Mouse (Mus musculus) forebrain, postnatal 0 days (tissue): ENCODE data around the gene Rab10. TPM values are rescaled to one million over a fixed set of nuclear protein-coding genes. Genes with fewer than 3 reads are reported as not detected.

ENCODE experiments used
- ATAC-seq: fragments of 200-750 bp; cut with Nextera tagmentation; 2 replicates; pipeline ENCODE4 v1.8.0; 2017; ENCODE audit warnings: mild to moderate bottlenecking, moderate library complexity
- DNase-seq: peaks from one replicate; pipeline ENCODE4 v3.0.0-alpha.2; 2015
- H3K27ac ChIP-seq: fragments of 300-500 bp; sonication (generic); 2 replicates; pipeline ENCODE4 v1.5.1; 2014; ENCODE audit warnings: low read depth, mild to moderate bottlenecking, antibody characterized with exemption, low read length, moderate library complexity, mixed read lengths
- H3K27me3 ChIP-seq: fragments of 300-500 bp; sonication (generic); 2 replicates; pipeline ENCODE4 v1.6.1; 2014; ENCODE audit warnings: mild to moderate bottlenecking, low read length, mixed read lengths; ENCODE audit not compliant: insufficient read depth
- H3K36me3 ChIP-seq: fragments of 300-500 bp; sonication (generic); 2 replicates; pipeline ENCODE4 v1.6.1; 2014; ENCODE audit warnings: mild to moderate bottlenecking, moderate library complexity; ENCODE audit not compliant: insufficient read depth
- H3K4me1 ChIP-seq: fragments of 300-500 bp; sonication (generic); 2 replicates; pipeline ENCODE4 v1.6.1; 2014; ENCODE audit warnings: antibody characterized with exemption; ENCODE audit not compliant: insufficient read depth
- H3K4me2 ChIP-seq: fragments of 300-500 bp; sonication (generic); 2 replicates; pipeline ENCODE4 v1.6.1; 2014; ENCODE audit warnings: low read depth, mild to moderate bottlenecking, moderate library complexity
- H3K4me3 ChIP-seq: fragments of 300-500 bp; sonication (generic); 2 replicates; pipeline ENCODE4 v1.5.1; 2014; ENCODE audit warnings: low read depth, low read length, mixed read lengths
- H3K9ac ChIP-seq: fragments of 300-500 bp; sonication (generic); 2 replicates; pipeline ENCODE4 v1.6.1; 2014; ENCODE audit warnings: mild to moderate bottlenecking
- H3K9me3 ChIP-seq: fragments of 300-500 bp; sonication (generic); 2 replicates; pipeline ENCODE4 v1.6.1; 2016; ENCODE audit warnings: low read length
- CTCF ChIP-seq: sonication (generic); IDR thresholded peaks from 2 replicates; pipeline ENCODE4 v1.5.1; 2016; ENCODE audit warnings: antibody characterized with exemption, control low read depth, low read depth
- WGBS: fragments of 180-500 bp; shearing (Covaris S2); extraction: QIAGEN DNeasy Blood & Tissue Kit; methylation state at CpG from one replicate; pipeline ENCODE4 v1.1.7; 2014; 5-methylcytosine and 5-hydroxymethylcytosine counted together
- polyA plus RNA-seq: library from polyadenylated mRNA; unstranded; fragments of >200 nt; fragmentation: Nextera tagmentation; extraction: Ambion mirVana; gene quantifications from 2 replicates; pipeline ENCODE4 v1.2.1, GENCODE M21; 2015
- total RNA-seq: library from RNA; depleted of rRNA; stranded (reverse); fragments of >200 nt; gene quantifications from 2 replicates; pipeline ENCODE4 v1.2.3, GENCODE M21; 2014

Rab10 gene
- total and polyA plus RNA-seq, 2 experiments from 2014 or later, result 151 to 237 TPM

GRCm38 (mm10) chr12:3283829-3284440, 25.8 kb downstream of the Rab10 start:
- Histone ChIP-seq H3K27ac (no peak overlapping the region), H3K4me3 (no peak overlapping the region), H3K36me3 (no peaks in the 10 kb centered on the region), H3K4me1 (no peaks in the 10 kb centered on the region), H3K9me3 (no peaks in the 10 kb centered on the region), H3K4me2 (no peak overlapping the region), H3K9ac (no peak overlapping the region), H3K27me3 (no peaks in the 10 kb centered on the region)
- ATAC-seq (no peak), DNase-seq (no peak)
- WGBS, result 92% methylated on average over 4 of the region's 4 CpGs
- no peak for TF ChIP-seq CTCF

GRCm38 (mm10) chr12:3282954-3283353, 26.8 kb downstream of the Rab10 start:
- H3K27me3 ChIP-seq, result no peaks in the 10 kb centered on the region
- H3K9me3 ChIP-seq, result no peaks in the 10 kb centered on the region
- no peak overlapping the region for H3K4me3 ChIP-seq
- no peak overlapping the region for H3K27ac ChIP-seq
- TF ChIP-seq CTCF, result no peak
- H3K4me1 ChIP-seq, result no peaks in the 10 kb centered on the region
- H3K36me3 ChIP-seq, result no peaks in the 10 kb centered on the region
- no peak overlapping the region for H3K4me2 ChIP-seq
- DNase-seq (no peak), ATAC-seq (no peak)
- 73% methylated on average over 1 of the region's 1 CpGs for WGBS
- H3K9ac ChIP-seq, result no peak overlapping the region

DNA sequence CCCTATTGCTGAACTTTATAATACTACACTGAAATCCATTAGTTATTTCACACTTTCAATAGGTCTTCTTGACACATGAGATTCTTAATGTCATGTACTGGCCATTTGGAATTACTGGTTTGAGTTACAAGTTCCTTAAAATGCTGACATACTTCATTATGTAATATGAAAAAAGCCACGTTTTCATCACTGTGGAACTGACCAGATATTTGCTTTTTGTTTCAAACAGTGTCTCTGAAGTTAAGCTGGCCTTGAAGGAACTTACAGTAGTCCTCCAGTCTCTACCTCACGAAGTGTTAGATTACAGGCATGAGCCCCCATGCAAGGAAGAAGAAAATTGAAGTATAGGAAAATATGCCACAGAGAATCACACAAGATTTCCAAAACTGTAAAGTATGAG, 27.2 kb downstream of the Rab10 start:
- 93% methylated on average over 2 of the region's 2 CpGs for WGBS
- ATAC-seq, result no peak
- no peak for TF ChIP-seq CTCF

DNA sequence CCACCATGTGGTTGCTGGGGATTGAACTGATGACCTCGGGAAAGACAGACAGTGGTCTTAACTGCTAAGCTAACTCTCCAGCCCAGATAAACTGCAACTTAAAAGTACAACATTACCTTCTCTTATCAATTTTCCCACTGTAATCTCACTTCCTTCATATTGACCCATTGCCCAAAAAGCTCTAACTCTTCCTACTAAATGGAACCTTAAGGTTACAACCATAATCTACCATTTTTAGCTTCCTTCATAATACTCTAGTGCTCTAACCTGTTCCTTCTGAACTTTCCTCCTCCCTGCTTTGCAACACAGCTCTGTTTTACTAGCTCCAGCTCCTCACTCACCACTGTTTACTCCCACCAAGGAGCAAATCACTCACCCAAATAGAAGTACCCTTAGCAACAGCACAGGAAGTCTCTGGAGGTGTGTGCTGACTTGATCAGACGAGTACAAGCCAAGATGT, 30.9 kb downstream of the Rab10 start:
- Histone ChIP-seq H3K4me3 (no peak overlapping the region), H3K4me1 (no peaks in the 10 kb centered on the region), H3K4me2 (no peak overlapping the region), H3K27me3 (no peaks in the 10 kb centered on the region), H3K9me3 (no peaks in the 10 kb centered on the region), H3K36me3 (no peaks in the 10 kb centered on the region), H3K27ac (no peak overlapping the region), H3K9ac (no peak overlapping the region)
- no peak for ATAC-seq
- no peak for TF ChIP-seq CTCF
- WGBS, result 97% methylated on average over 2 of the region's 2 CpGs
- no peak for DNase-seq

More for the DNA sequence above, 27.2 kb downstream of the Rab10 start:
- Histone ChIP-seq H3K4me2 (no peak overlapping the region), H3K4me1 (no peaks in the 10 kb centered on the region), H3K27ac (no peak overlapping the region), H3K9ac (no peak overlapping the region), H3K36me3 (no peaks in the 10 kb centered on the region), H3K9me3 (no peaks in the 10 kb centered on the region), H3K27me3 (no peaks in the 10 kb centered on the region), H3K4me3 (no peak overlapping the region)
- no peak for DNase-seq

GRCm38 (mm10) chr12:3270818-3271217, 39.0 kb downstream of the Rab10 start:
- H3K9me3 ChIP-seq, result no peaks in the 10 kb centered on the region
- no peak overlapping the region for H3K4me3 ChIP-seq
- TF ChIP-seq CTCF, result peak; percentile 19; the same call in 1 of the 2 replicates
- ATAC-seq (no peak), DNase-seq (no peak)
- H3K4me1 ChIP-seq, result no peaks in the 10 kb centered on the region
- H3K27me3 ChIP-seq, result no peaks in the 10 kb centered on the region
- H3K9ac ChIP-seq, result no peak overlapping the region
- H3K36me3 ChIP-seq, result no peaks in the 10 kb centered on the region
- no peak overlapping the region for H3K27ac ChIP-seq
- H3K4me2 ChIP-seq, result no peak overlapping the region

GRCm38 (mm10) chr12:3267397-3267796, 42.4 kb downstream of the Rab10 start:
- WGBS, result 97% methylated on average over 2 of the region's 2 CpGs

GRCm38 (mm10) chr12:3265188-3265587, 44.6 kb downstream of the Rab10 start:
- Histone ChIP-seq H3K4me2 (no peak overlapping the region), H3K4me1 (no peaks in the 10 kb centered on the region), H3K27me3 (no peaks in the 10 kb centered on the region), H3K9me3 (no peaks in the 10 kb centered on the region), H3K4me3 (no peak overlapping the region), H3K36me3 (0 out of 2 replicates have a peak, but pooled peaks cover 3% of the 10 kb centered on the region), H3K9ac (no peak overlapping the region), H3K27ac (no peak overlapping the region)
- 96% methylated on average over 2 of the region's 2 CpGs for WGBS
- DNase-seq, result no peak
- no peak for ATAC-seq
- no peak for TF ChIP-seq CTCF

More at GRCm38 (mm10) chr12:3267397-3267796, 42.4 kb downstream of the Rab10 start:
- Histone ChIP-seq H3K4me2 (no peak overlapping the region), H3K9me3 (no peaks in the 10 kb centered on the region), H3K9ac (no peak overlapping the region), H3K27ac (no peak overlapping the region), H3K4me3 (no peak overlapping the region), H3K27me3 (no peaks in the 10 kb centered on the region), H3K4me1 (no peaks in the 10 kb centered on the region), H3K36me3 (0 out of 2 replicates have a peak, but pooled peaks cover 3% of the 10 kb centered on the region)
- TF ChIP-seq CTCF, result no peak
- DNase-seq (no peak), ATAC-seq (no peak)
